Mouse (Mus musculus) ES-E14 (cell line): ENCODE results near the gene Gstm3.

Experiments used
- CHD2 ChIP-seq: IDR thresholded peaks from 2 replicates; pipeline ENCODE4 v1.6.1; 2014; ENCODE audit warnings: mild to moderate bottlenecking, low read depth, low read length, inconsistent platforms
- HCFC1 ChIP-seq: IDR thresholded peaks from 2 replicates; pipeline ENCODE4 v1.6.1; 2012; ENCODE audit warnings: low read length, inconsistent platforms, borderline replicate concordance; ENCODE audit not compliant: insufficient read depth
- ZNF384 ChIP-seq: IDR thresholded peaks from 2 replicates; pipeline ENCODE4 v1.6.1; 2012; ENCODE audit warnings: low read depth, low read length, inconsistent platforms

- TF ChIP-seq HCFC1 (no peak), CHD2 (no peak), ZNF384 (no peak)
Observed at GRCm38 (mm10) chr3:107974237-107974636, 5.2 kb upstream of the Gstm3 start.
